Mouse (Mus musculus) cortical plate, adult 2 months (tissue): ENCODE data around the gene Ptgds.

Experiments used
- CTCF ChIP-seq: fragments of 200-500 bp; IDR thresholded peaks from 2 replicates; pipeline ENCODE4 v1.5.1; 2011; ENCODE audit warnings: mild to moderate bottlenecking, control low read depth, low read length; ENCODE audit not compliant: insufficient read depth; ENCODE audit errors: extremely low read depth
- POLR2A ChIP-seq: fragments of 200-500 bp; IDR thresholded peaks from 2 replicates; pipeline ENCODE4 v1.6.1; 2011; ENCODE audit warnings: mild to moderate bottlenecking, low read length, control low read depth; ENCODE audit not compliant: insufficient read depth; ENCODE audit errors: extremely low read depth

GRCm38 (mm10) chr2:25484901-25485647 lies 15.2 kb upstream of the Ptgds start:
- TF ChIP-seq POLR2A (no peak), CTCF (no peak)
